Mouse (Mus musculus): ENCODE results near the gene Psme3. TPM values are rescaled to one million over a fixed set of nuclear protein-coding genes. Genes with fewer than 3 reads are reported as not detected.

Gene Psme3
- polyA plus RNA-seq (2015; fragmentation: Nextera tagmentation; extraction: Ambion mirVana), result 162 and 170 TPM in 2 replicates

GRCm38 (mm10) chr11:101315665-101316500, at the start of gene Psme3:
TSS of gene Psme3 (plus strand) at chr11:101316213.
- Histone ChIP-seq H3K9me3 (replicated peaks; ENCODE audit: control insufficient read depth, low read length) (no peaks in the 10 kb centered on the region), H3K9ac (ENCODE audit: low read depth, low read length) (peak within 1 kb of the TSS; percentile 98), H3K4me2 (ENCODE audit: low read depth, low read length) (peak within 1 kb of the TSS; percentile 85), H3K4me3 (ENCODE audit: low read depth, low read length) (peak within 1 kb of the TSS; percentile 93), H3K27me3 (ENCODE audit: control insufficient read depth, insufficient read depth, low read depth, low read length) (no peaks in the 10 kb centered on the region), H3K27ac (ENCODE audit: low read length) (peak within 1 kb of the TSS; percentile 99), H3K4me1 (ENCODE audit: control insufficient read depth, low read depth, low read length) (peaks cover 24% of the 10 kb centered on the region), H3K36me3 (ENCODE audit: control insufficient read depth, insufficient read depth) (peaks cover 28% of the 10 kb centered on the region)
- ATAC-seq (ENCODE audit: low read depth), result peak; percentile 89
- under 1% methylated on average over 62 of the region's 62 CpGs for WGBS (ENCODE audit: insufficient replicate concordance)

GRCm38 (mm10) chr11:101269577-101270116, 46.4 kb upstream of the Psme3 start:
- Histone ChIP-seq H3K9ac (ENCODE audit: low read depth, low read length) (no peak overlapping the region), H3K4me1 (ENCODE audit: control insufficient read depth, low read depth, low read length) (peaks cover 11% of the 10 kb centered on the region), H3K36me3 (ENCODE audit: control insufficient read depth, insufficient read depth) (no peaks in the 10 kb centered on the region), H3K9me3 (replicated peaks; ENCODE audit: control insufficient read depth, low read length) (no peaks in the 10 kb centered on the region), H3K4me3 (ENCODE audit: low read depth, low read length) (no peak overlapping the region), H3K27ac (ENCODE audit: low read length) (no peak overlapping the region), H3K4me2 (ENCODE audit: low read depth, low read length) (no peak overlapping the region), H3K27me3 (ENCODE audit: control insufficient read depth, insufficient read depth, low read depth, low read length) (peaks cover 34% of the 10 kb centered on the region)
- 16% methylated on average over 10 of the region's 10 CpGs for WGBS (ENCODE audit: insufficient replicate concordance)
- peak; percentile 83 for ATAC-seq (ENCODE audit: low read depth)

GRCm38 (mm10) chr11:101272446-101272845, 43.6 kb upstream of the Psme3 start:
- no peak overlapping the region for H3K9ac ChIP-seq (ENCODE audit: low read depth, low read length)
- H3K4me1 ChIP-seq (ENCODE audit: control insufficient read depth, low read depth, low read length), result peaks cover 21% of the 10 kb centered on the region
- no peak for ATAC-seq (ENCODE audit: low read depth)
- no peaks in the 10 kb centered on the region for H3K9me3 ChIP-seq (replicated peaks; ENCODE audit: control insufficient read depth, low read length)
- no peak overlapping the region for H3K4me3 ChIP-seq (ENCODE audit: low read depth, low read length)
- peaks cover 2% of the 10 kb centered on the region; the same call in 1 of the 2 replicates for H3K36me3 ChIP-seq (ENCODE audit: control insufficient read depth, insufficient read depth)
- no peak overlapping the region for H3K27ac ChIP-seq (ENCODE audit: low read length)
- peaks cover 12% of the 10 kb centered on the region for H3K27me3 ChIP-seq (ENCODE audit: control insufficient read depth, insufficient read depth, low read depth, low read length)
- WGBS (ENCODE audit: insufficient replicate concordance), result 69% methylated on average over 3 of the region's 3 CpGs
- H3K4me2 ChIP-seq (ENCODE audit: low read depth, low read length), result no peak overlapping the region

- 76% methylated on average over 4 of the region's 4 CpGs for WGBS (ENCODE audit: insufficient replicate concordance)
- H3K27ac ChIP-seq (ENCODE audit: low read length), result no peak overlapping the region
- no peaks in the 10 kb centered on the region for H3K27me3 ChIP-seq (ENCODE audit: control insufficient read depth, insufficient read depth, low read depth, low read length)
- H3K4me1 ChIP-seq (ENCODE audit: control insufficient read depth, low read depth, low read length), result peaks cover 21% of the 10 kb centered on the region
- no peaks in the 10 kb centered on the region for H3K9me3 ChIP-seq (replicated peaks; ENCODE audit: control insufficient read depth, low read length)
- H3K9ac ChIP-seq (ENCODE audit: low read depth, low read length), result no peak overlapping the region
- H3K4me2 ChIP-seq (ENCODE audit: low read depth, low read length), result no peak overlapping the region
- peaks cover 2% of the 10 kb centered on the region; the same call in 1 of the 2 replicates for H3K36me3 ChIP-seq (ENCODE audit: control insufficient read depth, insufficient read depth)
- no peak overlapping the region for H3K4me3 ChIP-seq (ENCODE audit: low read depth, low read length)
- ATAC-seq (ENCODE audit: low read depth), result no peak
Measured at GRCm38 (mm10) chr11:101275309-101275708, 40.7 kb upstream of the Psme3 start.

- Histone ChIP-seq H3K4me2 (ENCODE audit: low read depth, low read length) (no peak overlapping the region), H3K9ac (ENCODE audit: low read depth, low read length) (no peak overlapping the region), H3K9me3 (replicated peaks; ENCODE audit: control insufficient read depth, low read length) (no peaks in the 10 kb centered on the region), H3K4me1 (ENCODE audit: control insufficient read depth, low read depth, low read length) (peaks cover 21% of the 10 kb centered on the region), H3K36me3 (ENCODE audit: control insufficient read depth, insufficient read depth) (peaks cover 2% of the 10 kb centered on the region; the same call in 1 of the 2 replicates), H3K4me3 (ENCODE audit: low read depth, low read length) (no peak overlapping the region), H3K27me3 (ENCODE audit: control insufficient read depth, insufficient read depth, low read depth, low read length) (no peaks in the 10 kb centered on the region), H3K27ac (ENCODE audit: low read length) (no peak overlapping the region)
- no peak for ATAC-seq (ENCODE audit: low read depth)
- WGBS (ENCODE audit: insufficient replicate concordance), result 61% methylated on average over 27 of the region's 27 CpGs
Measured at GRCm38 (mm10) chr11:101276319-101277070, 39.5 kb upstream of the Psme3 start.

- peak overlapping the region; percentile 61; the same call in 1 of the 2 replicates for H3K27ac ChIP-seq (ENCODE audit: low read length)
- peaks cover 2% of the 10 kb centered on the region; the same call in 1 of the 2 replicates for H3K36me3 ChIP-seq (ENCODE audit: control insufficient read depth, insufficient read depth)
- H3K4me1 ChIP-seq (ENCODE audit: control insufficient read depth, low read depth, low read length), result peaks cover 21% of the 10 kb centered on the region
- peak overlapping the region; percentile 76 for H3K9ac ChIP-seq (ENCODE audit: low read depth, low read length)
- peak overlapping the region; percentile 66 for H3K4me2 ChIP-seq (ENCODE audit: low read depth, low read length)
- ATAC-seq (ENCODE audit: low read depth), result no peak
- H3K4me3 ChIP-seq (ENCODE audit: low read depth, low read length), result peak overlapping the region; percentile 74
- WGBS (ENCODE audit: insufficient replicate concordance), result 40% methylated on average over 12 of the region's 12 CpGs
- no peaks in the 10 kb centered on the region for H3K27me3 ChIP-seq (ENCODE audit: control insufficient read depth, insufficient read depth, low read depth, low read length)
- no peaks in the 10 kb centered on the region for H3K9me3 ChIP-seq (replicated peaks; ENCODE audit: control insufficient read depth, low read length)
Measured at GRCm38 (mm10) chr11:101277381-101278222, 38.4 kb upstream of the Psme3 start.

GRCm38 (mm10) chr11:101278223-101279192, 37.5 kb upstream of the Psme3 start, which contains the start of the genes Cntd1 and Coa3:
TSS of gene Cntd1 (plus strand) at chr11:101279012.
TSS of gene Coa3 (minus strand) at chr11:101279114.
- Histone ChIP-seq H3K4me2 (ENCODE audit: low read depth, low read length) (peak within 1 kb of the TSS; percentile 66), H3K9me3 (replicated peaks; ENCODE audit: control insufficient read depth, low read length) (no peaks in the 10 kb centered on the region), H3K36me3 (ENCODE audit: control insufficient read depth, insufficient read depth) (peaks cover 2% of the 10 kb centered on the region; the same call in 1 of the 2 replicates), H3K4me3 (ENCODE audit: low read depth, low read length) (peak within 1 kb of the TSS; percentile 74), H3K4me1 (ENCODE audit: control insufficient read depth, low read depth, low read length) (peaks cover 21% of the 10 kb centered on the region), H3K27me3 (ENCODE audit: control insufficient read depth, insufficient read depth, low read depth, low read length) (no peaks in the 10 kb centered on the region), H3K9ac (ENCODE audit: low read depth, low read length) (peak within 1 kb of the TSS; percentile 76), H3K27ac (ENCODE audit: low read length) (peak within 1 kb of the TSS; percentile 61)
- peak; percentile 94 for ATAC-seq (ENCODE audit: low read depth)
- WGBS (ENCODE audit: insufficient replicate concordance), result 3% methylated on average over 45 of the region's 45 CpGs

Measured in liver, embryonic 16.5 days (tissue).